Mouse (Mus musculus) intestine, postnatal 0 days (tissue): ENCODE data around the gene Ddx41. TPM values are rescaled to one million over a fixed set of nuclear protein-coding genes. Genes with fewer than 3 reads are reported as not detected.

Experiments used
- ATAC-seq: fragments of 200-750 bp; cut with Nextera tagmentation; 2 replicates; pipeline ENCODE4 v1.8.0; 2017; ENCODE audit warnings: mild to moderate bottlenecking, moderate TSS enrichment, moderate library complexity
- H3K27ac ChIP-seq: fragments of 300-500 bp; sonication (generic); 2 replicates; pipeline ENCODE4 v1.5.1; 2014; ENCODE audit warnings: mild to moderate bottlenecking, low read depth, low read length, moderate library complexity
- H3K27me3 ChIP-seq: fragments of 300-500 bp; sonication (generic); replicated peaks from 2 replicates; pipeline ENCODE4 v1.6.1; 2014; ENCODE audit warnings: low read length, mixed read lengths; ENCODE audit not compliant: control insufficient read depth, insufficient read depth
- H3K36me3 ChIP-seq: fragments of 300-500 bp; sonication (generic); 2 replicates; pipeline ENCODE4 v1.6.1; 2014; ENCODE audit warnings: mild to moderate bottlenecking, moderate library complexity; ENCODE audit not compliant: control insufficient read depth, insufficient read depth
- H3K4me1 ChIP-seq: fragments of 300-500 bp; sonication (generic); replicated peaks from 2 replicates; pipeline ENCODE4 v1.6.1; 2014; ENCODE audit warnings: antibody characterized with exemption, low read length, mixed read lengths; ENCODE audit not compliant: control insufficient read depth, insufficient read depth
- H3K4me2 ChIP-seq: fragments of 300-500 bp; sonication (generic); replicated peaks from 2 replicates; pipeline ENCODE4 v1.6.1; 2014; ENCODE audit warnings: low read depth, mild to moderate bottlenecking, moderate library complexity
- H3K4me3 ChIP-seq: fragments of 300-500 bp; sonication (generic); 2 replicates; pipeline ENCODE4 v1.5.1; 2014; ENCODE audit warnings: low read depth, low read length
- H3K9ac ChIP-seq: fragments of 300-500 bp; sonication (generic); 2 replicates; pipeline ENCODE4 v1.6.1; 2014; ENCODE audit warnings: mild to moderate bottlenecking, low read depth, low read length
- H3K9me3 ChIP-seq: fragments of 300-500 bp; sonication (generic); 2 replicates; pipeline ENCODE4 v1.6.1; 2016; ENCODE audit warnings: mixed run types; ENCODE audit not compliant: control insufficient read depth
- CTCF ChIP-seq: sonication (generic); IDR thresholded peaks from 2 replicates; pipeline ENCODE4 v1.5.1; 2016; ENCODE audit warnings: low read depth, mild to moderate bottlenecking, control low read depth, antibody characterized with exemption, moderate library complexity
- WGBS: fragments of 180-500 bp; shearing (Covaris S2); extraction: QIAGEN DNeasy Blood & Tissue Kit; methylation state at CpG from one replicate; pipeline ENCODE4 v1.1.7; 2014; 5-methylcytosine and 5-hydroxymethylcytosine counted together
- polyA plus RNA-seq: library from polyadenylated mRNA; unstranded; fragments of >200 nt; fragmentation: Nextera tagmentation; extraction: Ambion mirVana; gene quantifications from 2 replicates; pipeline ENCODE4 v1.2.1, GENCODE M21; 2015

Gene Ddx41
- polyA plus RNA-seq, 1 experiment from 2014 or later = 23.2 TPM

DNA sequence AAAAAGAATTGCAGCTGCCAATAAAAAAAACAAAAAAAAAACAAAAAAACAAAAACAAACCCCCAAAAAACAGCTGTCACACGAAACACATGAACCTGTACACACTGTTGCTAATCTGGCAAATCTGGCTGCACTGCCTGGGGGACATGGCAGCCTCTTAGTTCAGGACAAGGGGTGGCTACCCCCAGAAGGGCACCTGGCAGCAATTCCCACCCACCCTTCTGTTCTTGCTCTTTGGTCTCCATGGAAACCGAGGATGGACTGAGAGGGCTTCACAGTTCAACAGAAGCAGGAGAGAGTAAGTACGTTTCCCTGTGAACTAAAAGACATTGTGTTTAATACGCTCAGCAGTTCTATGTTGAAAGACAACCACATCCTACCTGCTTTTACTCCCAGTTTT is 40.8 kb downstream of the Ddx41 start:
- no peak overlapping the region for H3K27ac ChIP-seq
- no peak overlapping the region for H3K4me3 ChIP-seq
- H3K27me3 ChIP-seq = 0 out of 2 replicates have a peak, but pooled peaks cover 4% of the 10 kb centered on the region
- no peak for ATAC-seq
- WGBS = 65% methylated on average over 4 of the region's 4 CpGs
- no peak overlapping the region for H3K4me2 ChIP-seq
- no peaks in the 10 kb centered on the region for H3K9me3 ChIP-seq
- no peak for TF ChIP-seq CTCF
- H3K9ac ChIP-seq = no peak overlapping the region
- H3K36me3 ChIP-seq = peaks cover 23% of the 10 kb centered on the region
- no peaks in the 10 kb centered on the region for H3K4me1 ChIP-seq

DNA sequence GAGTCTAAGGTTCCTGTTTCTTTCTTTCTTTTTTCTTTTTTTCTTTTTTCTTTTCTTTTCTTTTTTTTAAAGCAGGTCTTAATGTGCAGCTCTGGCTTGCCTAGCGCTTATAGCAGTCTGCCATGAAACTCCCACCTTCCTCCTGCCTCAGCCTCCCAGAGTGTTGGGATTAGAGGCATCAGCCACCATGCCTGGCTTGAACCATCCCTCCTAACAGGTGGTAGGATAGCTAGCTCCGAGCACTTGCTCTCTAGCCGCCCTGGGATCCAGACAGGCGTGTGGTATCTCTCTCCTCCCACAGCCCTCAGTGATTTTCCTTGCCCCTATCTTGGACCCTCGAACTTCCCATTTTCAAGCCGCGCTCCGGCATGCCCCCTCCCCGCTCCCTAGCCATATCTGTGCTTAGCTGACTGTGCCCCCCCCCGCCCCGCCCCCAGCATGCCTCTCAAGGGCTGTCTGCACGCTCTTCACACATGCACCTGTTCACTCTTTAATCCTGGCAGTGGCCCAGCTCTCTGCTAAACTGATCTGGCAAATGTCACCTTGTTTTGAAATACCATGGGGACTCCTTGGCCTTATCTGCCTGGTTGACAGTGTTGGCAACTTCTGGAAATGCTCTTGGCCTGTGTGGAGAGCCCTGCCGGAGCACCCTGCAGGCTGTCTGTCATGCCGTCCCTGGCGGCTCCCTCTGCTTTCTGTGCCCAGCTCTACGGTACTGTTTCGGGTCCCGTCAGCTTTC is 41.4 kb downstream of the Ddx41 start:
- WGBS = 31% methylated on average over 18 of the region's 18 CpGs
- no peak for ATAC-seq

DNA sequence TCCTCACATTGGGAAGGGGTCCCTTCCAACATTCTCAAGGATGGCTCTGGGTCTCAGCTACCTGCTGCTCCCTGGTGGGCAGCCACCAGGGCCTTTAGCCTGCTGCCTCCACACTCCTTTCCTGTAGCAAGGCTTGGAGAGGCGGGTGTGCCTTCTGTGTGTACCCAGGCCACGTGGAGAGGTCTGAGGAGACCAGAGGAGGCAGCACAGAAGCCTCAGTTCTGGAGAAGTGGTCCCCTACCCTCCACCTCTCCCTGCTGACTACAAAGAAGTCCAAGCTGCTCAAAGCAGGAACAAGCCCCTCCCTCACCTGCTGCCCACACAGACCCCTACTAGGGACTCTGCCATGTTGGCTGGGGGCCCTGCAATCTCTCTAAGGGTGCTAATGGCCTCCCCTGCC is 42.2 kb downstream of the Ddx41 start:
- WGBS = 16% methylated on average over 2 of the region's 2 CpGs
- Histone ChIP-seq H3K4me3 (no peak overlapping the region), H3K9ac (no peak overlapping the region), H3K27me3 (0 out of 2 replicates have a peak, but pooled peaks cover 4% of the 10 kb centered on the region), H3K27ac (no peak overlapping the region), H3K9me3 (no peaks in the 10 kb centered on the region), H3K4me2 (no peak overlapping the region), H3K36me3 (peaks cover 11% of the 10 kb centered on the region; the same call in 1 of the 2 replicates), H3K4me1 (no peaks in the 10 kb centered on the region)
- TF ChIP-seq CTCF = 0 out of 2 replicates have a peak, but pooled peaks have one; percentile 4
- ATAC-seq = no peak

More for the DNA sequence above, 41.4 kb downstream of the Ddx41 start:
- TF ChIP-seq CTCF = no peak
- Histone ChIP-seq H3K9me3 (no peaks in the 10 kb centered on the region), H3K36me3 (peaks cover 17% of the 10 kb centered on the region; the same call in 1 of the 2 replicates), H3K4me3 (no peak overlapping the region), H3K9ac (no peak overlapping the region), H3K27ac (no peak overlapping the region), H3K4me2 (no peak overlapping the region), H3K4me1 (no peaks in the 10 kb centered on the region), H3K27me3 (0 out of 2 replicates have a peak, but pooled peaks cover 4% of the 10 kb centered on the region)

- Histone ChIP-seq H3K4me3 (peak within 1 kb of the TSS; percentile 64), H3K36me3 (no peaks in the 10 kb centered on the region; the same call in 1 of the 2 replicates), H3K4me1 (0 out of 2 replicates have a peak, but pooled peaks cover 2% of the 10 kb centered on the region), H3K4me2 (peak within 1 kb of the TSS; percentile 81), H3K27me3 (peaks cover 18% of the 10 kb centered on the region; the same call in 1 of the 2 replicates), H3K27ac (peak within 1 kb of the TSS; percentile 66), H3K9me3 (no peaks in the 10 kb centered on the region), H3K9ac (peak within 1 kb of the TSS; percentile 74)
- TF ChIP-seq CTCF = 0 out of 2 replicates have a peak, but pooled peaks have one; percentile 9
- ATAC-seq = peak; percentile 52
- WGBS = 3% methylated on average over 45 of the region's 83 CpGs
These were observed 48.6 kb downstream of the Ddx41 start, which contains the start of gene Dbn1 for GRCm38 (mm10) chr13:55487578-55488498. TSS of gene Dbn1 (minus strand) at chr13:55488111.

- H3K4me3 ChIP-seq = peak overlapping the region; percentile 64
- under 1% methylated on average over 29 of the region's 29 CpGs for WGBS
These were observed 49.4 kb downstream of the Ddx41 start for GRCm38 (mm10) chr13:55486916-55487577.

More at GRCm38 (mm10) chr13:55486916-55487577, 49.4 kb downstream of the Ddx41 start:
- peak overlapping the region; percentile 74 for H3K9ac ChIP-seq
- H3K27me3 ChIP-seq = peaks cover 18% of the 10 kb centered on the region; the same call in 1 of the 2 replicates
- 0 out of 2 replicates have a peak, but pooled peaks cover 2% of the 10 kb centered on the region for H3K4me1 ChIP-seq
- no peaks in the 10 kb centered on the region for H3K9me3 ChIP-seq
- no peak for TF ChIP-seq CTCF
- no peaks in the 10 kb centered on the region; the same call in 1 of the 2 replicates for H3K36me3 ChIP-seq
- H3K27ac ChIP-seq = peak overlapping the region; percentile 66
- peak; percentile 12; the same call in 1 of the 2 replicates for ATAC-seq
- H3K4me2 ChIP-seq = peak overlapping the region; percentile 81
